Mouse (Mus musculus) gastrocnemius, adult 2 months (tissue): ENCODE data around the gene Fndc3b. TPM values are rescaled to one million over a fixed set of nuclear protein-coding genes. Genes with fewer than 3 reads are reported as not detected.

Experiments used
- DNase-seq: peaks from one replicate; pipeline ENCODE4 v3.0.0; 2022
- H3K27ac ChIP-seq: fragments of 200-600 bp; 2 replicates; pipeline ENCODE4 v1.8.1; 2022; ENCODE audit warnings: mild to moderate bottlenecking
- H3K4me3 ChIP-seq: fragments of 200-600 bp; 2 replicates; pipeline ENCODE4 v1.8.1; 2022; ENCODE audit warnings: mild to moderate bottlenecking, moderate library complexity
- CTCF ChIP-seq: fragments of 200-600 bp; IDR thresholded peaks from 2 replicates; pipeline ENCODE4 v1.8.1; 2022; ENCODE audit warnings: antibody characterized with exemption, mild to moderate bottlenecking, moderate library complexity
- intact Hi-C: fragments of 180-260 bp; cut with DNase I; formaldehyde crosslinking; loops from one replicate; pipeline ENCODE4 v1.15.1; 2025
- microRNA-seq: library from miRNA; unstranded; fragments of <30 nt; microRNA quantifications from one replicate; pipeline ENCODE4 v1.2.0, GENCODE M21; 2021
- total RNA-seq, 2 experiments: library from RNA; stranded (reverse); gene quantifications; 2 replicates each; pipeline ENCODE4 v1.2.3; 2021

The Fndc3b gene
- total RNA-seq, 2 experiments from 2014 or later: 13.8 to 24.9 TPM

- no peak for DNase-seq
- no peak overlapping the region for H3K27ac ChIP-seq
- H3K4me3 ChIP-seq: no peak overlapping the region
- no peak for TF ChIP-seq CTCF
- intact Hi-C loops: no loop called here
Measured at GRCm38 (mm10) chr3:27374396-27374795, 336.7 kb downstream of the Fndc3b start.

GRCm38 (mm10) chr3:27371725-27372650, 339.1 kb downstream of the Fndc3b start:
- TF ChIP-seq CTCF: no peak
- no peak overlapping the region for H3K4me3 ChIP-seq
- no peak overlapping the region for H3K27ac ChIP-seq
- DNase-seq: no peak
- intact Hi-C loops: no loop called here

GRCm38 (mm10) chr3:27371276-27371621, 339.9 kb downstream of the Fndc3b start, which contains the start of gene Ghsr:
Gene Ghsr (plus strand): TSS chr3:27371351.
- no peak within 1 kb of the TSS for H3K4me3 ChIP-seq
- no peak for TF ChIP-seq CTCF
- H3K27ac ChIP-seq: no peak within 1 kb of the TSS
- no peak for DNase-seq
- intact Hi-C loops: no loop called here

GRCm38 (mm10) chr3:27370582-27371275, 340.4 kb downstream of the Fndc3b start:
- Histone ChIP-seq H3K27ac (no peak overlapping the region), H3K4me3 (no peak overlapping the region)
- TF ChIP-seq CTCF: no peak
- intact Hi-C loops: no loop called here
- no peak for DNase-seq

- TF ChIP-seq CTCF: no peak
- intact Hi-C loops: no loop called here
- Histone ChIP-seq H3K27ac (no peak overlapping the region), H3K4me3 (no peak overlapping the region)
- no peak for DNase-seq
Measured at GRCm38 (mm10) chr3:27370125-27370524, 341.0 kb downstream of the Fndc3b start.

Small RNA genes within 50 kb of the gene (microRNA-seq; reads per million reads assigned to microRNA genes)
- not detected for gene Mir3092

Other genes starting within 250 kb of the Fndc3b start
- not detected for gene Tmem212, start 185.1 kb upstream of the Fndc3b start, total RNA-seq
- gene Pld1, start 227.4 kb upstream of the Fndc3b start, total RNA-seq: 1 to 10 TPM; 4.6 to 6.1 TPM